Mouse (Mus musculus): ENCODE results near the gene Grhpr. TPM values are rescaled to one million over a fixed set of nuclear protein-coding genes. Genes with fewer than 3 reads are reported as not detected.

The Grhpr gene
- polyA plus RNA-seq (2012; rRNA removed; ENCODE audit: low replicate concordance): 66.6 and 71.2 TPM in 2 replicates

DNA sequence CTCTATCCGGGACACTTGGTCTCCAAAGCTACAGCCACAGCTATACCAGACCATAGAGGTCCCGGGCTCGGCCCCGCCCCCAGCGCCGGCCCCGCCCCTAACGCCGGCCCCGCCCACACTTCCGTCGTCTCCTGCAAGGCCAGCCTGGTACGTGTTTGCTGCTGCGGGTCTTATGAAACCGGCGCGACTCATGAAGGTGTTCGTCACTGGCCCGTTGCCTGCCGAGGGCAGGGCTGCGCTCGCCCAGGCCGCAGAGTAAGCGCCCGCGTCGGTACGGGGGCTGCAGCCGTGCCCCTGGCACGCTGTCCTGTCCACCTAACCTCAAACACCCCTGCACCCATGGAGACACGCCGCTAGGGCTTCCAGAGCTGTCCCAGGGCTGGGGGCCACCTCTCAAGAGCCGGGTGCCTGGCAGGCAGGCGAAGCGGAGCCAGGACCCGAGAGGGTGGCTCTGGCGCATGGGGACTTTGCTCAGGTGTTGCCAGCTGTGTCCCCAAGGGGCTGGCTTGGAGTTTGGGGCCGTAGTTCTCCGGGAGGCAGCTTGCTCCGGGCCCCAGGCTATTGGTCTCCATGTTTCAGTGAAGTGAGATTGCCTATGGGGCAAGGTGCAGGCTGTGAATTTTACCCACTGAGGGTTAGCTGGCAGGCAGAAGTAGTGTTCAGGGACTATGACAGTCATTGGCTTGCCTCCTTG is at the start of gene Grhpr:
Grhpr (plus strand) TSS at position 116 of the 694 bp plus-strand sequence.

GRCm38 (mm10) chr4:45012105-45012975 is 31.1 kb downstream of the Grhpr start, which contains the start of gene Zbtb5:
TSS of gene Zbtb5 (minus strand) at chr4:45012412.

DNA sequence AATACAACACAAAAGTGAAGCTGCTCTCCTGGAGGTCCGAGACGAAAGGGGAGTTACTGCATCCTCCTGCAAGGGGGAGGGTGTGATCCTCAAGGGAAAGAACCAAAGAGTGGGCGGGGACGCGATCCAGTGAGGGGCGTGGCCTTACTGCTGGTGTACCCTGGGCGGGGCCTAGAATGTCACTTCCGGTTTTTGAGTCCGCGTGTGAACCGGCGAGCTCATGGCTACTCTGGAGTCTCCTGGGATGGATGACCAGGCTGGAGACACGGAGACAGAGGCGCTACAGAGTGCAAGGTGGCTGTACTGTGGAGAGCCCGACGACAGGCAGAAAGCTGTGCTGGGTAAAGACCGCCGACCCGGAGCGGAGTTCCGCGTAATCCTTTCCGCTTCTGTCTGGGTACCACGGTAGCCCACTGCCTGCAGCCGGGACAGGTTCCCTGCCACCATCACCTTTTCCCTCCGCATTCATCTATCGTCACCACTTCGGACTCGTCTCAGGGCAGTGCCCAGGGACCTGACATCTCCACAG is 37.3 kb downstream of the Grhpr start, which contains the start of gene Polr1e:
Polr1e (plus strand) TSS at position 132 of the 529 bp plus-strand sequence.

Other genes starting within 250 kb of the Grhpr start
- 9.4 and 20.4 TPM in 2 replicates for gene Zcchc7, start 225.5 kb upstream of the Grhpr start, polyA plus RNA-seq (2012; rRNA removed; ENCODE audit: low replicate concordance)
- gene Zbtb5, start 31.0 kb downstream of the Grhpr start, polyA plus RNA-seq (2012; rRNA removed; ENCODE audit: low replicate concordance): 15.6 and 20.3 TPM in 2 replicates
- gene Polr1e, start 37.2 kb downstream of the Grhpr start, polyA plus RNA-seq (2012; rRNA removed; ENCODE audit: low replicate concordance): 5.0 and 5.2 TPM in 2 replicates
- 11.5 and 13.5 TPM in 2 replicates for gene Fbxo10, start 103.2 kb downstream of the Grhpr start, polyA plus RNA-seq (2012; rRNA removed; ENCODE audit: low replicate concordance)
- 39.7 and 71.3 TPM in 2 replicates for gene Tomm5, start 126.7 kb downstream of the Grhpr start, polyA plus RNA-seq (2012; rRNA removed; ENCODE audit: low replicate concordance)
- 0.59 and 0.67 TPM in 2 replicates for gene Frmpd1, start 203.5 kb downstream of the Grhpr start, polyA plus RNA-seq (2012; rRNA removed; ENCODE audit: low replicate concordance)